Mouse (Mus musculus) lung, postnatal 0 days (tissue): ENCODE results near the gene Adcy10.

Source experiments
- CTCF ChIP-seq: IDR thresholded peaks from 2 replicates; pipeline ENCODE4 v1.5.1; 2016; ENCODE audit warnings: antibody characterized with exemption, mild to moderate bottlenecking
- EP300 ChIP-seq: IDR thresholded peaks from 2 replicates; pipeline ENCODE4 v1.6.1; 2016; ENCODE audit warnings: antibody characterized with exemption, mild to moderate bottlenecking, control low read depth

- TF ChIP-seq EP300: no peak
- no peak for TF ChIP-seq CTCF
These were observed 140.1 kb downstream of the Adcy10 start for GRCm38 (mm10) chr1:165625058-165625457.
